Mouse (Mus musculus) limb, embryonic 13.5 days (tissue): ENCODE measurements at regions not wholly inside any gene's neighbourhood (a gene's known extent, or its start where the extent isn't known, plus 50 kb on each side); places are given as distances from the start of the nearest gene placed in this dataset.

ENCODE experiments used
- ATAC-seq: fragments of 200-750 bp; cut with Nextera tagmentation; 2 replicates; pipeline ENCODE4 v1.8.0; 2017; ENCODE audit warnings: low read depth, moderate number of reproducible peaks, moderate TSS enrichment; ENCODE audit not compliant: low FRiP score
- H3K27ac ChIP-seq: fragments of 300-500 bp; sonication (generic); 2 replicates; pipeline ENCODE4 v1.5.1; 2015; ENCODE audit warnings: inconsistent platforms, mild to moderate bottlenecking, moderate library complexity
- H3K27me3 ChIP-seq: fragments of 300-500 bp; sonication (generic); 2 replicates; pipeline ENCODE4 v1.6.1; 2015; ENCODE audit warnings: mild to moderate bottlenecking, inconsistent platforms
- H3K36me3 ChIP-seq: fragments of 300-500 bp; sonication (generic); 2 replicates; pipeline ENCODE4 v1.6.1; 2015; ENCODE audit warnings: inconsistent platforms, mild to moderate bottlenecking, moderate library complexity
- H3K4me1 ChIP-seq: fragments of 300-500 bp; sonication (generic); 2 replicates; pipeline ENCODE4 v1.6.1; 2015; ENCODE audit warnings: inconsistent platforms
- H3K4me2 ChIP-seq: fragments of 300-500 bp; sonication (generic); replicated peaks from 2 replicates; pipeline ENCODE4 v1.6.1; 2015; ENCODE audit warnings: inconsistent platforms, mild to moderate bottlenecking, moderate library complexity
- H3K4me3 ChIP-seq: fragments of 300-500 bp; sonication (generic); 2 replicates; pipeline ENCODE4 v1.5.1; 2015; ENCODE audit warnings: moderate library complexity, mild to moderate bottlenecking, inconsistent platforms
- H3K9ac ChIP-seq: fragments of 300-500 bp; sonication (generic); 2 replicates; pipeline ENCODE4 v1.6.1; 2015; ENCODE audit warnings: mild to moderate bottlenecking, inconsistent platforms
- H3K9me3 ChIP-seq: fragments of 300-500 bp; sonication (generic); 2 replicates; pipeline ENCODE4 v1.6.1; 2016; ENCODE audit warnings: inconsistent platforms
- whole genome bisulfite sequencing: fragments of 180-500 bp; shearing (Covaris S2); methylation state at CpG from one replicate; pipeline ENCODE4 v1.1.7; 2015; 5-methylcytosine and 5-hydroxymethylcytosine counted together

DNA sequence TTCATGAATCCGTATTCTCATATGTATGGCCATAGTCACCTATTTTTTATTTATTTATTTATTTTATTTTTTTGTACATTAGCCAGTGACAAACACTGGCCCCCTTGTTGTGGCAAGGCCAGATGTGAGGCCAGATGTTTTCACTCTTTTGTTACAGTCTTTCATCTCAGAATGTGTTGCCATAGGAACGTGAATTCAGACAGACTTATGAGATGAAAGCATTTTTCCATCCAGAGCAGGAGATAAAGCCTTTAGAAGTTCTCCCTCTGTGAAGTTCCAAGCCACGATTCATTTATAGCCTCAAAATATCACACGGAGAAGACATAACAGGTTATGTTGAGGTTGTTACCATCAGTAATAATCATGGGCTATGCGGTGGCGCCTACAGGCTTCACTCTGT lies 220.9 kb downstream of the Arpp21 start:
- ATAC-seq: no peak
- Histone ChIP-seq H3K27ac (no peak overlapping the region), H3K9ac (no peak overlapping the region), H3K4me2 (no peak overlapping the region), H3K36me3 (no peaks in the 10 kb centered on the region), H3K9me3 (no peaks in the 10 kb centered on the region), H3K27me3 (no peaks in the 10 kb centered on the region), H3K4me3 (no peak overlapping the region), H3K4me1 (0 out of 2 replicates have a peak, but pooled peaks cover 10% of the 10 kb centered on the region)
- 16% methylated on average over 6 of the region's 6 CpGs for WGBS

DNA sequence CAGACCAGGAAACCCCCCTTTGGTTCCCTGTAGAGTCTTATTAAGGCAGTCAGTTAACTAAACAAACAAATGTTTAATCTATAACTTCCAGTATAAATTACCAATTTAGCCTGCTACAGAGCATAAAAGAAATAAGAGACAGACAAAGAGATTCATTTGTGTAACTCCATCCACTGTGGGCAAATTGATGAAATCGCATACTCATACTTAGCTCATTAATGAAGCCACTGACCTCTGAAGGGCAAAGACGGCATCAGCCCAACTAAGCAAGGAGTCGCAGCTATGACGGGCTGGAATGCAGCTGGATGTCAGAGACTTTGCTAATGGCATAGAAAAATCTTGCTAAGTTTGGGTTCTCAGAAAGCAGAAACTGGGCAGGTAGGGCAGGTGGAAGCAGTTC lies 241.3 kb downstream of the Arpp21 start:
- H3K27me3 ChIP-seq: no peaks in the 10 kb centered on the region
- H3K9ac ChIP-seq: no peak overlapping the region
- no peak overlapping the region for H3K4me2 ChIP-seq
- H3K4me1 ChIP-seq: no peaks in the 10 kb centered on the region
- no peak for ATAC-seq
- H3K9me3 ChIP-seq: no peaks in the 10 kb centered on the region
- 59% methylated on average over 4 of the region's 4 CpGs for WGBS
- H3K27ac ChIP-seq: no peak overlapping the region
- H3K36me3 ChIP-seq: no peaks in the 10 kb centered on the region
- H3K4me3 ChIP-seq: no peak overlapping the region

DNA sequence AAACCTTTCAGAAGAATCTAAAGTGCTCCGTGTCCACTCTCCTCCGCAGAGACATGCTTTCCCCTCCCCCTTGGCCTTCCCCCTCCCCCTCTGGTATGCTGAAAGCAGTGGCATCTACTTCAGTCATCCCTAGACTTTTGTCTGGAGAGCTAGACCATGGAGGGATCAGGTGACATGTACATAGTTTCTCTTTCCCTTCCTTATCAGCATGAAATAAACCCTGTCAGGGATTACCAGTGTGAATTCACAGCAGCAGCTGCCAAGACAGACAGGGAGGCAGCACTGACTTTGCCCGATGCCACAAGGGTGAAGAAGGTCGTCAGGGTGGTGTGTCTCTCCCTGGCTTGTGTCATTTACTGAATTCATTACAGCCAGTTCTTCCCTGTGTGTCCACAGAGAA lies 241.9 kb downstream of the Arpp21 start:
- Histone ChIP-seq H3K4me1 (no peaks in the 10 kb centered on the region), H3K4me2 (no peak overlapping the region), H3K4me3 (no peak overlapping the region), H3K36me3 (no peaks in the 10 kb centered on the region), H3K27me3 (no peaks in the 10 kb centered on the region), H3K9me3 (no peaks in the 10 kb centered on the region), H3K27ac (no peak overlapping the region), H3K9ac (no peak overlapping the region)
- WGBS: 34% methylated on average over 4 of the region's 4 CpGs
- peak; percentile 69; the same call in 1 of the 2 replicates for ATAC-seq

DNA sequence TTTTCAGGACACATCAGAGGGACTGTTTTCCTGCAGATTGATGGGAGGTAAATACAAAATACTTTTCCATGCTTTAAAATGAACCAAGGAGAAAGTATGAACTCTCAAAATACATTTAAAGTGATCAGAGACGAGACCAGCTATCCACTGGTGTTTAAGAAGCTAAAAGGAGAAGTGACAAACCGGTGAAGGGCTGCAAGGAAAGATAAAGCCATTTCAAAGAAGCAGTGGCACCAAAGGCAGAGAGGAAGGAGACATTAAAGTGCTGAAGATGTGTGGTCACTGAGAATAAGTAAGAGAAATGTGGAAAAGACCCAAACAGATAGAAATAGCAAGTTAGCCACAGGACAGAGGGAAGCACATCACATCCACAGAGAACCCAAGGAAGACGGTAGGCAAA lies 245.7 kb downstream of the Arpp21 start:
- 84% methylated on average over 3 of the region's 3 CpGs for WGBS
- no peak overlapping the region for H3K9ac ChIP-seq

GRCm38 (mm10) chr9:111963405-111964037 lies 272.2 kb downstream of the Arpp21 start:
- ATAC-seq: no peak
- Histone ChIP-seq H3K4me1 (no peaks in the 10 kb centered on the region), H3K27me3 (no peaks in the 10 kb centered on the region), H3K4me2 (no peak overlapping the region), H3K9ac (no peak overlapping the region), H3K9me3 (no peaks in the 10 kb centered on the region), H3K36me3 (no peaks in the 10 kb centered on the region), H3K27ac (no peak overlapping the region), H3K4me3 (no peak overlapping the region)
- WGBS: 20% methylated on average over 5 of the region's 5 CpGs

More for the DNA sequence above, 245.7 kb downstream of the Arpp21 start:
- no peak for ATAC-seq
- Histone ChIP-seq H3K4me3 (no peak overlapping the region), H3K4me2 (no peak overlapping the region), H3K36me3 (no peaks in the 10 kb centered on the region), H3K27me3 (no peaks in the 10 kb centered on the region), H3K9me3 (no peaks in the 10 kb centered on the region; the same call in 1 of the 2 replicates), H3K4me1 (no peaks in the 10 kb centered on the region), H3K27ac (no peak overlapping the region)

DNA sequence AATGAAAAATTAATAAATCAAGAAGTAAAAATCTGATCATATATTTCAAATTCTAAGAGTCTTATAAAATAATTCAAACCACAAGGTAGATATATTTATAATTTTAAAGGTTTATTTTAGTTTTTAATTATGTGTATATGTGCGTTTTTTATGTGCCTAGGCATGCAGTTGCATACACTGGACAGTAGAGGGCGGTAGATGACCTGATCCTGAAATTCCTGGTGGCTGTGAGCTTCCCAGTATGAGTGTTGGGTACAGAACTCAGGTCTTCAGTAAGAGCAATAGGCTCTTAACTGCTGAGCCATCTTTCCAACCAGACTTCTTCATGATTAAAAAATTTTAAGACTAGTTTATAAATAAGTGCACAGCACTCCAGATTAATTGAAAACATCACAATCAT lies 267.7 kb upstream of the Stac start:
- Histone ChIP-seq H3K27me3 (no peaks in the 10 kb centered on the region), H3K4me3 (no peak overlapping the region), H3K9me3 (peaks cover 5% of the 10 kb centered on the region; the same call in 1 of the 2 replicates), H3K36me3 (no peaks in the 10 kb centered on the region), H3K4me1 (no peaks in the 10 kb centered on the region), H3K4me2 (no peak overlapping the region), H3K27ac (no peak overlapping the region), H3K9ac (no peak overlapping the region)
- no peak for ATAC-seq
- 56% methylated on average over 2 of the region's 2 CpGs for WGBS

GRCm38 (mm10) chr9:111939271-111940067 lies 249.3 kb upstream of the Stac start:
- Histone ChIP-seq H3K9ac (no peak overlapping the region), H3K4me2 (no peak overlapping the region), H3K27me3 (no peaks in the 10 kb centered on the region), H3K4me3 (no peak overlapping the region), H3K4me1 (0 out of 2 replicates have a peak, but pooled peaks cover 4% of the 10 kb centered on the region), H3K36me3 (no peaks in the 10 kb centered on the region), H3K27ac (no peak overlapping the region), H3K9me3 (no peaks in the 10 kb centered on the region)
- WGBS: 43% methylated on average over 8 of the region's 8 CpGs
- ATAC-seq: peak; percentile 48

DNA sequence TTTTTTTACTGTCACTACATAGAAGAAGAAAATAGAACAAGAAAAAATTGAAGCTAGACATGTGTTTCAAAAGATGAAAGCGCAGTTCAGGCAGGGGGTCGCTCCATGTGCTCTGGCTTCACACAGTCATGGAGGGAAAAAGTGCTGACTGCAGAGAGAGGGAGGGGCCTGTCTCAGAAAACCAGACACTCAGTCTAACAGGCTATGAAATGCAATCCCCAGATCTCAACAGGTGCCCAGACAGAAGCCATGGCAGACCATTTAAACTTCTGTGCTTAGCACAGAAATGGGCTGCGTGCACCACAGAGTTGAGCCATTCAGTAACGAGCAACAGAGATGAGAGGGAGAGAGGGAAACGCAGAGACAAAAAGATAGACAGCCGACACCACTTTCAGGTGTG lies 242.3 kb upstream of the Stac start:
- Histone ChIP-seq H3K4me2 (no peak overlapping the region), H3K27ac (no peak overlapping the region), H3K9ac (no peak overlapping the region), H3K9me3 (no peaks in the 10 kb centered on the region), H3K27me3 (no peaks in the 10 kb centered on the region), H3K36me3 (no peaks in the 10 kb centered on the region), H3K4me3 (no peak overlapping the region), H3K4me1 (0 out of 2 replicates have a peak, but pooled peaks cover 3% of the 10 kb centered on the region)
- 48% methylated on average over 6 of the region's 6 CpGs for WGBS
- ATAC-seq: peak; percentile 51

DNA sequence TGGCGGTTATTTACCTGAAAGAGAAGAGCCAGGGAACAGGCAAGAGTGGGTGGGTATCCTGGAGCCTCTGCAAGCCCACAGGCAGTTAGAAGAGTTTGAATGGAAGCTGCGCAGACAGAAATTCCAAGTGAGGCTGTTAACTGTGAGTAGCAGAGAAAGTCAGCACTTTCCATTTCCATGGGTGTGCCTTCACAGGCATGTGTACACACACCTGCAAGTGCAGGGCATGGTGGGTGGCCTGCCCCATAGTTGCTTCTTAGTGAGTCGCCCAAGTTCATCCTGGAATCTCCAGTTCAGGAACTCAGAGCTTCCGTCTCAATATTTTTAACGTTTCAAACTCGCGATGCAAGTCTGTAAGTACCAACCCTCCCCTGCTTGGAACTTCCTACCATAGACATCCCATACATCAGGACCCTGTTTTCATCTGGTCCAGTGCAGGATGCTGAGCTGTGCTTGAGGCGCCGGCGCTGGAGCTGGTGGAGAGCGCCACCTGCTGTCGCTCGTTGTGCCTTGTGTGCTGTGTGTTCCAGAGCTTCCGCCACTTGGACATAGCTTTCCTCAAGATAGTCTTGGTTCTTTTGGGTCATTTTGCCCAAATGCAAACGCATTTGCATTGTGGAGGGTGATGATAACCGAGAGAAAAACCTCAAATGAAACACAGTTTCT lies 228.3 kb upstream of the Stac start:
- H3K4me2 ChIP-seq: no peak overlapping the region
- H3K9me3 ChIP-seq: no peaks in the 10 kb centered on the region
- H3K4me1 ChIP-seq: peaks cover 3% of the 10 kb centered on the region; the same call in 1 of the 2 replicates
- peak; percentile 67; the same call in 1 of the 2 replicates for ATAC-seq
- H3K27me3 ChIP-seq: no peaks in the 10 kb centered on the region
- 17% methylated on average over 16 of the region's 16 CpGs for WGBS
- no peaks in the 10 kb centered on the region for H3K36me3 ChIP-seq
- H3K9ac ChIP-seq: no peak overlapping the region
- no peak overlapping the region for H3K27ac ChIP-seq
- no peak overlapping the region for H3K4me3 ChIP-seq

DNA sequence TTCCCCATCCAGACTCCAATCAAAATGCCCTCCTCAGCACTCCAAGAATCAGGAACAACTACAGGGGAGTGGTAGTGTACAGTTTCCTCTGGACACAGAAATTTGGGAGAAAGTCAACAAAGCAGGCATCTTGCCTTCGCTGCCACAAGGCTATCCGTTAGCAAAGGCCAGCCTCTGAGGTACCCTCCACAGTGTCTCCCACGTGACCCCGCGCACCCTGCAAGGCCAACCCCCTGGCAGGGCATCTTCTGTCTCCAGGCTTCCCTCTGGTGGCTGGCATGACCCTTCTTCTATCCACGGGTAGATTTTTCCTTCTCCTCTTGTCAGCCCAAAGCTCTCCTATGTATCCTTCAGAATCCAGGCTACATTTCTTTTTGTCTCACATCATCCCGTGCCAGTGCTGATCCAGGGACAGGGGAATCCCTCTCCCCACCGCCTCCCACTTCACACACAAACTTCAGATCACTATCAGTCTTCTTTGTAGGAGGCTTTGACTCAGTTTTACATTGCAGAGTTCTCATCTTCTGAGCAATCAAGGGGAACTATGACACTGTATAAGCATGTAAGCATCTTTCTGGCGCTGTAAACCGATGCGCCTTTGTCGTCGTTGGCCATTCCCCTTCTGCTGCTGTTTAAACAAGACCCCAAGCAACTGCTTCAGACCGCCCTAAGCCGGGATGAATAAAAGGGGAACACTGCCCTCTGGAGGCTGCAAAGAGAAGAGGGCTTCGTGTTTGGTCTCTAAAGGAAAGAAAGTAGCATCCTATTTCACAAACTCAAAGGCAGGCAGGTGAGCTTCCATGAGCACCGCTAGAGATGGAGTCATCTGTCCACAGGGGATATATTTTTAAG lies 226.8 kb upstream of the Stac start:
- H3K4me1 ChIP-seq: peaks cover 3% of the 10 kb centered on the region; the same call in 1 of the 2 replicates
- H3K4me2 ChIP-seq: peak overlapping the region; percentile 51
- ATAC-seq: peak; percentile 74; the same call in 1 of the 2 replicates
- WGBS: 30% methylated on average over 17 of the region's 17 CpGs
- no peak overlapping the region for H3K9ac ChIP-seq
- H3K4me3 ChIP-seq: no peak overlapping the region
- no peaks in the 10 kb centered on the region for H3K9me3 ChIP-seq
- no peak overlapping the region for H3K27ac ChIP-seq
- no peaks in the 10 kb centered on the region for H3K36me3 ChIP-seq
- H3K27me3 ChIP-seq: no peaks in the 10 kb centered on the region

GRCm38 (mm10) chr9:111908806-111909205 lies 218.7 kb upstream of the Stac start:
- ATAC-seq: no peak

More at GRCm38 (mm10) chr9:111908806-111909205, 218.7 kb upstream of the Stac start:
- Histone ChIP-seq H3K27me3 (no peaks in the 10 kb centered on the region), H3K4me1 (peaks cover 5% of the 10 kb centered on the region; the same call in 1 of the 2 replicates), H3K4me3 (no peak overlapping the region), H3K4me2 (no peak overlapping the region), H3K9me3 (no peaks in the 10 kb centered on the region), H3K9ac (no peak overlapping the region), H3K36me3 (no peaks in the 10 kb centered on the region), H3K27ac (no peak overlapping the region)
- WGBS: 21% methylated on average over 4 of the region's 4 CpGs
